Mouse (Mus musculus) hindbrain, embryonic 10.5 days (tissue): ENCODE measurements around the gene Cd48. TPM values are rescaled to one million over a fixed set of nuclear protein-coding genes. Genes with fewer than 3 reads are reported as not detected.

Experiments used
- DNase-seq: peaks from one replicate; pipeline ENCODE4 v3.0.0-alpha.2; 2017; ENCODE audit warnings: low spot score
- H3K27ac ChIP-seq: fragments of 300-500 bp; sonication (generic); 2 replicates; pipeline ENCODE4 v1.5.1; 2016; ENCODE audit warnings: mild to moderate bottlenecking, moderate library complexity
- H3K27me3 ChIP-seq: fragments of 300-500 bp; sonication (generic); 2 replicates; pipeline ENCODE4 v1.6.1; 2016; ENCODE audit warnings: mild to moderate bottlenecking; ENCODE audit not compliant: poor library complexity, insufficient read depth, severe bottlenecking
- H3K36me3 ChIP-seq: fragments of 300-500 bp; sonication (generic); 2 replicates; pipeline ENCODE4 v1.6.1; 2016; ENCODE audit warnings: mild to moderate bottlenecking, moderate library complexity
- H3K4me1 ChIP-seq: fragments of 300-500 bp; sonication (generic); replicated peaks from 2 replicates; pipeline ENCODE4 v1.6.1; 2016; ENCODE audit warnings: mild to moderate bottlenecking
- H3K4me3 ChIP-seq: fragments of 300-500 bp; sonication (generic); 2 replicates; pipeline ENCODE4 v1.5.1; 2016; ENCODE audit warnings: mild to moderate bottlenecking, moderate library complexity
- H3K9me3 ChIP-seq: fragments of 300-500 bp; sonication (generic); 2 replicates; pipeline ENCODE4 v1.6.1; 2016; ENCODE audit warnings: mild to moderate bottlenecking, moderate library complexity
- WGBS: fragments of 180-500 bp; shearing (Covaris S2); methylation state at CpG from one replicate; pipeline ENCODE4 v1.1.7; 2016; 5-methylcytosine and 5-hydroxymethylcytosine counted together
- polyA plus RNA-seq: library from polyadenylated mRNA; unstranded; fragments of >200 nt; fragmentation: Nextera tagmentation; extraction: Ambion mirVana; gene quantifications from 2 replicates; pipeline ENCODE4 v1.2.1, GENCODE M21; 2016

Cd48 gene
- 0.30 and 0.46 TPM in 2 replicates for polyA plus RNA-seq

DNA sequence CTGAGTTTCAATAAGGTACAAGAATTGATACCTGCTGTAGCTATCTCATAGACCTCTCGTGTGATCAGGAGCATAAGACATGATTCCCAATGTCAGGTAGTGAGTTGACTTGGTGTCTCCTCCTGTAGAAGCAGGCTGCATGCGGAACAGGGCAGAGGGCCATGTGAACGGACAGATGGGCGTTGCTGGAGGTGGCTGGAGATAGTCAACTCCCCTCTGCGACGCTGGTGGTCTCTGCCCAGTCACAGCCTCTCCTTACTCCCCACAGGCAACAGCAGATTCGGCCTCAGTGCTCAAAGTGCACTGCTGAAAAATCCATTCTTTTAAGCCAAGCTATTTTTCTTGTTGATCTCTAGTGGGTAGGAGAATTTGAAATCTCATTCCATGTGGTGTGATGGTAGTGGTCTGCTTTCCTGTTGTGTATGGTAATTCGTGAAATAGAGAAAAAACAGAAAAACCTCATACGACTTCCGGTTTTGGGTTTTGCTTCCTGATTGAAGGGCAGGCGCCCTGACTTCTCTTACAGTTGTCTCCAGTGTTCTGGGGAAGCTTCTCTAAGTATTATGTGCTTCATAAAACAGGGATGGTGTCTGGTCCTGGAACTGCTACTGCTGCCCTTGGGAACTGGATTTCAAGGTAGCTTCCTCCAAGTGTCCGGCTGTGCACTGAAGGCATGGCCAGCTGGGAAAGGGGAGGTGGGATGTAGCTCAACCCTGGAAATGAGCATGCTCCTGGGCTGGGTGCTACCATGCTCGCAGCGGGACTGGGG, at the start of gene Cd48:
TSS of gene Cd48 (plus strand) at position 479 of the 769 bp plus-strand sequence.
- Histone ChIP-seq H3K4me1 (no peaks in the 10 kb centered on the region), H3K4me3 (no peak within 1 kb of the TSS), H3K27ac (no peak within 1 kb of the TSS), H3K36me3 (no peaks in the 10 kb centered on the region), H3K9me3 (no peaks in the 10 kb centered on the region), H3K27me3 (no peaks in the 10 kb centered on the region)
- no peak for DNase-seq
- WGBS = 88% methylated on average over 14 of the region's 14 CpGs

DNA sequence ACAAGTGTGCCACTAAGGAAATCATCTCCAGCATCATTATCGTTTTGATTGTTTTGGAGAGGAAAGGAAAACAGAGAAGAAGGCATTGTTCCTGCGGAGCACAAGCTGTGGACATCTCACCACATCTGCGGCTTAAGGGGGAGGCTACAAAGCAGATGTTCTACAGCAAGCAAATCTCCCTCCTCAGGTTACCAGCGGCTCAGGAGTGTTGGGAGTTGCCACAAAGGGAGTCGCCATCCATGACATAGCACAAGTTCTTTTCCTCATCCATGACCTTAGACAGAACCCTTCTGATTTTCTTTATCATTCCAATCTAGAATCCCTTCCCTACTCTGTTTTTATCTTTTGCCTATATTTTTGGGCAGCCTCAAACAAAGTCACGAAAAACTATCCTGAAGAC, 46.1 kb upstream of the Cd48 start:
- DNase-seq = no peak
- H3K27ac ChIP-seq = no peak overlapping the region
- no peaks in the 10 kb centered on the region for H3K36me3 ChIP-seq
- H3K27me3 ChIP-seq = no peaks in the 10 kb centered on the region
- 60% methylated on average over 6 of the region's 6 CpGs for WGBS
- no peaks in the 10 kb centered on the region for H3K9me3 ChIP-seq
- no peaks in the 10 kb centered on the region for H3K4me1 ChIP-seq
- no peak overlapping the region for H3K4me3 ChIP-seq

DNA sequence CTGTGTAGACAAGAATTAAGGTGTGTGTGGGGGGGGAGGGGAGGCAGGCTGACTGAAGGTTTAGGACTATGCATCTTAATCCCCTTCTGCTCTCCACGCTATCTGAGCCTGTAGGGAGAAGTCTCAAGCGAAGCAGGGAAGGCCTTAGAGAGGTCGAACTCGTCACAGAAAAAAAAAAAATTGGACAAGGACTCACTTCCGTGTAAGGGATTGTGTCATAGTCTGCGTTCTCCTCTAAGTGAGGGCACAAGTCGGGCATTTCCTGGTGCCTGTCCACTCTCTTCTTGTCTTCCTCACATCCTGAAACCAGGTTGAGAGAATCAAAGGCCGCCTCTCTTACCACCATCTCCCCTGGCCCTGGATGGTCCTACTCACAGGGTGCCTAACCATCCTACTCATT, 44.7 kb upstream of the Cd48 start:
- Histone ChIP-seq H3K9me3 (no peaks in the 10 kb centered on the region), H3K4me1 (no peaks in the 10 kb centered on the region), H3K36me3 (no peaks in the 10 kb centered on the region), H3K4me3 (no peak overlapping the region), H3K27me3 (no peaks in the 10 kb centered on the region), H3K27ac (no peak overlapping the region)
- 86% methylated on average over 8 of the region's 8 CpGs for WGBS
- no peak for DNase-seq

DNA sequence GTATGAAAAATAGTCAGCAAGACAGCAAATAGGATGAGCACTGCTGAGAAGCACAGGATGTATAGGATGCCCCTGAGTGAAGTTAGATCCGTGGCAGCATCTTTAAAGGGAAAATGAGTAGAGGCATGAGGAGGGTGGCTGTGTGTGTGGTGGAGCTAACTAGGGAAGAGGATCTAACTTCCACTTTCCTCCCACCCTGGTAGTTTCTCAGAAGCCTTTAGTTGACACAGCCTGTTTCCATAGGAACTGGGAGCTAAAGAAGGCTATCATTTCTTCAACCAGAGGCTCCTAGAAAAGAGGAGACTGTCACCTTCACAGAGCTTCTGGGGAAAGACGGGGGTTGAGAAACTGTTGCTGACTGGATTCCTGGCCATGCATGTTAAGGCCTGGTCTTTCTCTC, 43.1 kb upstream of the Cd48 start:
- no peak for DNase-seq
- Histone ChIP-seq H3K27me3 (no peaks in the 10 kb centered on the region), H3K36me3 (no peaks in the 10 kb centered on the region), H3K4me1 (no peaks in the 10 kb centered on the region), H3K9me3 (no peaks in the 10 kb centered on the region), H3K27ac (no peak overlapping the region), H3K4me3 (no peak overlapping the region)
- 81% methylated on average over 2 of the region's 2 CpGs for WGBS

DNA sequence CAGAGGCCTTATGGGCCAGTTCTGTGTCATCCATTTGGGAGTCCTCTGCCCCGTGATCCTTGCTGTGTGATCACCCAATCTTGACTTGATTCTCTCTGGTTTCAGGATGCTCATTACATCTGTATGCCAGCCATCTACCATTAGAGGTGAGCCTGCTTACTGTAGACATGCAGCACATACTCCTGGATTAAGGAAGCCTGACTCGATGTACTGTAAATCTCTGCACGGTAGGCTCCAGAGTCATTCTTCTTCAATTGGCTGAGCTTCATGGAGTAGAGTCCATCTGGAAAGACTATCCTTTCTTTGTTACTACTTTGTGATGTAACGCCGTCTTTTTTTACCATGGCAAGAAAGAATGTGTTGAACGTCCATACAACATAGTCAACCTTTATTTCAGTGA, 41.0 kb upstream of the Cd48 start:
- Histone ChIP-seq H3K27me3 (no peaks in the 10 kb centered on the region), H3K4me3 (no peak overlapping the region), H3K27ac (no peak overlapping the region), H3K36me3 (no peaks in the 10 kb centered on the region), H3K4me1 (no peaks in the 10 kb centered on the region), H3K9me3 (no peaks in the 10 kb centered on the region)
- WGBS = 93% methylated on average over 6 of the region's 6 CpGs
- no peak for DNase-seq

DNA sequence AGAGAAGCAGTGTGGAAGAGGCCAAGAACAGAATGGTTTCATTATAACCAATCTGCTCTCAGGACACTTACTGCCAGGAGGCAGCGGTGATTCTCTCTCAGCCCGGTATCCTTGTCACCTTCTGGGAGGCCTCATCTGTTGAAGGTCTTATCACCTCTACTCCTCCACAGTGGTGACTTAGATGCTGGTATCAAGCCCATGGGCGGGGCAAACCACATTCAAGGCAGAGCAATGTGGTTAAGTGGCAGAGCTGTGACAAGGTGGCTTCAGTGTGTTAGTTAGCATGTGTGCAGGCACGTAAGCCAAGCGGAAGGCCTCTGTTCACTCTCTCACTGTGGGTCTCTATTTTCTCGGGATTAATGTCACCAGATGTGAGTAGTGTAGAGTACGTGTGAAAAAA, 38.2 kb upstream of the Cd48 start:
- H3K27ac ChIP-seq = no peak overlapping the region
- 84% methylated on average over 7 of the region's 7 CpGs for WGBS
- no peaks in the 10 kb centered on the region for H3K27me3 ChIP-seq
- H3K36me3 ChIP-seq = no peaks in the 10 kb centered on the region
- no peaks in the 10 kb centered on the region for H3K4me1 ChIP-seq
- no peaks in the 10 kb centered on the region for H3K9me3 ChIP-seq
- H3K4me3 ChIP-seq = no peak overlapping the region
- no peak for DNase-seq

DNA sequence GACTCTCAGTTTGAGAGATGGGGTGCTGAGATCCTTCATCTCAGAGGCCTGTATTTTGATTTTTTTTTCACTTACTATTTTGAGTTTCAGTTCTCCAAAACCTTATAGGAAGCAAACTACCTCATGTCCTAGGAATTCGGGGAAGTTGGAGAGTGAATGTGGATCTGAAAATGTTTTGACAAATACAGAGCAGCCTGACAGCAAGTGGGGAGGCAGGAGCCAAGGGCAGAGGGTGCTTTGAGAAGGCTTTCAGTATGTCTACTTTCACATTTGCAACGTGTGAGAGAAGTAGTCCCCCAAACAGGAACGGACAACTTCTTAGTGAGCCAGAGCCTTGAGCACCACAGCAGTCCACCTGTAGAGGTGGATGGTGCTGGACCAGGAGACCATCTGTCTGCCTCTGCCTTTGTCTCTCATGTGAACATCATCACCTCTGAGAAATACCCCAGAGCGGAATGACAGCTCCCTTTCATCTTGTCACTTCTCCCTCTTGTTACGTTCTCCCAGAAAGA, 35.3 kb upstream of the Cd48 start:
- Histone ChIP-seq H3K4me3 (no peak overlapping the region), H3K27me3 (no peaks in the 10 kb centered on the region), H3K36me3 (no peaks in the 10 kb centered on the region), H3K9me3 (no peaks in the 10 kb centered on the region), H3K27ac (no peak overlapping the region), H3K4me1 (no peaks in the 10 kb centered on the region)
- DNase-seq = no peak
- WGBS = 82% methylated on average over 5 of the region's 5 CpGs

DNA sequence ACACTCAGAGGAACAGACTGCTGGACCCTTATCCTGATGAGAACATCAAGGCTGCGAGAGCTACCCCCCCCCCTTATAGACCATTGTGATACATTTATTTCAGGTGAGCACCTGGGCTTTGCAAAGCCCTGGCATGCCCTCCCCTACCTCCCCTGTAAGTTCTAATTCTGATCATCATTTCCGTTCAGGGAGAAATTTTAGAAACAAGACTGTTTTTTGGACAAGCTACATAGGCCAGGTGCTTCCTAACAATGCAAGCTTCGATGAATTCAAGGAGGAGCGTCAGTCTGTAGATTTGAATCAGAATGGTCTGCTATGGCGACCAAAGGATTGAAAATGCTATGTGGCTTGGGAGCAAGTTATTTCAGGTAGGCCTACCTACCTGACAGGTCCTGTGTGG, 34.1 kb upstream of the Cd48 start:
- Histone ChIP-seq H3K27ac (no peak overlapping the region), H3K4me3 (no peak overlapping the region), H3K9me3 (no peaks in the 10 kb centered on the region), H3K36me3 (no peaks in the 10 kb centered on the region), H3K4me1 (no peaks in the 10 kb centered on the region), H3K27me3 (no peaks in the 10 kb centered on the region)
- no peak for DNase-seq
- 83% methylated on average over 5 of the region's 5 CpGs for WGBS

DNA sequence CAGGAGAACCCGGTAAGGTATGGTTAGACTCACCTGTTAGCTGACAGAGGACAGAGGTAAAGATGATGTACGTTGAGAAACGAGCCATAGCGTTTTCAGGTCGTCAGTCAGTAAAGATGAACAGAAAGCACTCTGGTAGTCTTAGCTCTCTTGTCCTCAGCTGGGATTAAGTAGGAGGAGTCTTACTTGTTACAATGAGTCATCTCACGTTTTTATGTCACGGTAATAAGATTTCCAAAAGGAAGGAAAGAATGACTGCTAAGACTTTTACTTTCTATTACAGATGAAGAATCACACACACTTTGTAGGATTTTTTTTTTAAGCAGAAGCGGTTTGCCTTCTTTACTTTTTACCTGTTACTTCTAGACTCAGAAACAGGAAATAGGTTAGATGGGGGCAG, 33.0 kb upstream of the Cd48 start:
- Histone ChIP-seq H3K27ac (no peak overlapping the region), H3K9me3 (no peaks in the 10 kb centered on the region), H3K27me3 (no peaks in the 10 kb centered on the region), H3K4me1 (no peaks in the 10 kb centered on the region), H3K4me3 (no peak overlapping the region), H3K36me3 (no peaks in the 10 kb centered on the region)
- 80% methylated on average over 8 of the region's 8 CpGs for WGBS
- DNase-seq = no peak

DNA sequence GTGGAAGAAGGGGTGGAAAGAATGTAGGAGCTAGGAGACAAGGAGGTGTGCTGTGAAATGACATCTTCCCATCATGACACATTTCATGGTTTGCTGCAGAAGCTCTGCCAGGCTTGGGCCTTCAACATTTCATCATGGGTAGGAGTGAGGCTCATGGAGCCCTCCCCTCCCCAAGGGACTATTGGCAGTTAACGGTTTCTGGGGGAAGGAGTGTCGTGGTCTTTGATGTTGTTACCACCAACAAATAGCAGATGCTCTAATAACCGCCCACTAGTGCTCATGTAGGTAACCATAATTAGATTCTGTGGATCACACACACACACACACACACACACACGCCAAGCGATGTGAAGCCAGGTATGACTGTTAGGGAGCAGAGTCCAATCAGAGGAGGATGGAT, 29.1 kb upstream of the Cd48 start, which contains the start of gene Slamf7:
TSS of gene Slamf7 (minus strand) at position 302 of the 400 bp plus-strand sequence.
- no peaks in the 10 kb centered on the region for H3K9me3 ChIP-seq

DNA sequence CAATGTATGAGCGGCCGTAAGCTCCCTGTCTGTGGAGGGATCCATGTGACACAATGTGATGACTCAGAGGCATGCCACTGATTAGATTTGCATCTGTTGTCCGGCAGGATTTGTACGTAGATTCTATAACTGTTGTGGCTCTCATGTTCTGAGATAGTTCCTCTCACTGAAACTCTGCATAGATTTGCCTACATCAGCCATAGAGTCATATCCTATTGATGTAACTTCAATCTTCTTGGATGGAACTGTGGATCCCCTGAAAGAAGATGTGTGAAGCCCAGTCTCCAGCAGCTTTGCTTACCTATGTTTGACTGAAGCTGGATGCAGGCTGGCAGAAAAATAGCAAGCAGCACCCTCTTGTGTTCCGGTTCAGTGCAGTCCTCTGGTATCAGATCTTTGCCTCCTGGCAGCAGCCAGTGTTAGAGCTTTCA, 23.2 kb upstream of the Cd48 start:
- Histone ChIP-seq H3K27ac (no peak overlapping the region), H3K36me3 (no peaks in the 10 kb centered on the region), H3K4me3 (no peak overlapping the region), H3K4me1 (no peaks in the 10 kb centered on the region), H3K9me3 (no peaks in the 10 kb centered on the region), H3K27me3 (no peaks in the 10 kb centered on the region)
- 86% methylated on average over 5 of the region's 5 CpGs for WGBS
- DNase-seq = no peak

More for the DNA sequence above, 29.1 kb upstream of the Cd48 start, which contains the start of gene Slamf7:
- no peak for DNase-seq
- Histone ChIP-seq H3K27me3 (no peaks in the 10 kb centered on the region), H3K4me3 (no peak within 1 kb of the TSS), H3K27ac (no peak within 1 kb of the TSS), H3K36me3 (no peaks in the 10 kb centered on the region), H3K4me1 (no peaks in the 10 kb centered on the region)
- 91% methylated on average over 5 of the region's 5 CpGs for WGBS

DNA sequence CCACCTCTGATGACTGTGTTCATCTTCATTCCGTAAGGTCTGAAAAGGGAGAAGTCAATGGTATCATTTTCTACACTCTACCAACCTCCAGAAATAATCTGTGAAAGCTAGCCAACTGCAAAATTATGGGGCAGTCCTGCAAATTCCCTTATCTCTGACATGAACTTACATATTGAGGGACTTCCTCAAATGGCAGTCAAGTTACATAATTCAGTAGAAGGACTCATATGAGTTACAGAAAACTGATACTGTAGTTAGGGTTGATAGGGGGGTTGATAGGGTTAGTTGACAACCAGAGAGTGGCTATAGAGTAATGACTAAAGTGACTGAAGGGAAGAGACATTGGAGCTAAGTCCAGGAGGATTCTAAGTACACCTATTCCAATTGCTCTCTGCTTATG, 21.4 kb upstream of the Cd48 start:
- DNase-seq = no peak
- no peaks in the 10 kb centered on the region for H3K4me1 ChIP-seq
- H3K27ac ChIP-seq = no peak overlapping the region
- WGBS = 93% methylated on average over 1 of the region's 1 CpGs
- H3K4me3 ChIP-seq = no peak overlapping the region
- H3K27me3 ChIP-seq = no peaks in the 10 kb centered on the region
- H3K9me3 ChIP-seq = no peaks in the 10 kb centered on the region
- no peaks in the 10 kb centered on the region for H3K36me3 ChIP-seq

DNA sequence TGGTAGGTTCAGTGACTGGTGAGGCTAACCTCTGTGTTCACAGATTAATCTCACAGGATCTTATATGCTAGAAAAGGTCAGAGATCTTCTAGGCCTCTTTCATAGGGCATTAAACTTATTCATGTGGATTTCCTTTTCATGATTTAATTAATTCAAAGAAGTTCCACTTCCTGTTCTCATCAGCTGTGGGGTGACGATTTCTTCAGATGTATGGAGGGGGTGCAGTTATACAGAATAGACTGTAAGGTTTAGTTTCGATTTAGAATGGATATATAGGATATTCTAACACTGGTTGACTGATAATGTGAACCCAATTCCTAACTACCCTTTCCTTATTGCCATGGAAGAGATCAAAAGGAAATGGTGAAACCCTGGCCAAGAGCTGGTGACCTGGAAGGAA, 20.3 kb upstream of the Cd48 start:
- 60% methylated on average over 2 of the region's 2 CpGs for WGBS

More for the DNA sequence above, 20.3 kb upstream of the Cd48 start:
- Histone ChIP-seq H3K9me3 (no peaks in the 10 kb centered on the region), H3K27ac (no peak overlapping the region), H3K4me3 (no peak overlapping the region), H3K4me1 (no peaks in the 10 kb centered on the region), H3K27me3 (no peaks in the 10 kb centered on the region), H3K36me3 (no peaks in the 10 kb centered on the region)
- DNase-seq = no peak
